Mouse (Mus musculus) kidney, adult 2 months (tissue): ENCODE measurements around the gene Ogn.

Source experiments
- CTCF ChIP-seq: fragments of 200-500 bp; conservative IDR thresholded peaks from 2 replicates; pipeline ENCODE4 v1.5.1; 2011; ENCODE audit warnings: low read depth, mild to moderate bottlenecking, control low read depth, low read length, moderate library complexity, mixed read lengths; ENCODE audit not compliant: insufficient read depth, insufficient read length
- POLR2A ChIP-seq: fragments of 200-500 bp; IDR thresholded peaks from one replicate; pipeline ENCODE4 v1.6.1; 2011; ENCODE audit warnings: low read depth, low read length, control low read depth

DNA sequence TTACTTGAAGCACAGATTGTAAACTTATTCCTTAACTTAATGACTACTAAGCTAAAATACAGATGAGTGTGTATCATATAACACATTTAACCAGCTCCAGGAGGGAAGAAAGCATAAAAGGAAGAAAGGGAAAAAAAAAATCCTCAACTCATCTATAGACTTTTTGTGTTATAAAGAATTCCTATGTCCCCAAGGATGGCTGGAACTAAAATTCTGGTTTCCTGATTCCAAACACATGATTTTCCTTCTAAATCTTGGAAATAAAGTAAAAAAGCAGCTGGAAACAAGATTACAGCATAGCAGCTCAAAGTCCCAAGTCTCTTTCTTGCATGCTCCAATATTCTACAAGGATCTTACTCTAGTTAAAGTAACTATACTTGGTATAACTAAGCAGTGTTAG lies 4.2 kb upstream of the Ogn start:
- TF ChIP-seq CTCF (no peak), POLR2A (no peak)
